Mouse (Mus musculus): Measurements from ENCODE around the gene Larp1.
"Not testable (repeated sequence)": the region's sequence is repeated elsewhere in the genome, so short reads cannot be mapped to it uniquely, and the experiment has no call there.

The Larp1 gene

GRCm38 (mm10) chr11:58028981-58029380 is 20.1 kb downstream of the Larp1 start:
- no peak for DNase-seq (ENCODE audit: low read depth)

GRCm38 (mm10) chr11:58029869-58030268 is 21.0 kb downstream of the Larp1 start:
- no peak for DNase-seq (ENCODE audit: low read depth)

GRCm38 (mm10) chr11:58031176-58031575 is 22.3 kb downstream of the Larp1 start:
- DNase-seq (ENCODE audit: low read depth) = no peak

GRCm38 (mm10) chr11:58033635-58034034 is 24.8 kb downstream of the Larp1 start:
- DNase-seq (ENCODE audit: low read depth) = no peak

GRCm38 (mm10) chr11:58039027-58039426 is 30.2 kb downstream of the Larp1 start:
- no peak for DNase-seq (ENCODE audit: low read depth)

GRCm38 (mm10) chr11:58042861-58043431 is 34.1 kb downstream of the Larp1 start:
- DNase-seq (ENCODE audit: low read depth) = no peak

- no peak for DNase-seq (ENCODE audit: low read depth)
Measured at GRCm38 (mm10) chr11:58046438-58046837, 37.6 kb downstream of the Larp1 start.

GRCm38 (mm10) chr11:58057455-58057854 is 48.6 kb downstream of the Larp1 start:
- DNase-seq (ENCODE audit: low read depth) = peak; percentile 47

- DNase-seq (ENCODE audit: low read depth) = not testable (repeated sequence)
Measured at GRCm38 (mm10) chr11:58059752-58060151, 50.9 kb downstream of the Larp1 start.

GRCm38 (mm10) chr11:58061218-58061617 is 52.4 kb downstream of the Larp1 start:
- DNase-seq (ENCODE audit: low read depth) = not testable (repeated sequence)

GRCm38 (mm10) chr11:58062586-58062985 is 53.7 kb downstream of the Larp1 start:
- no peak for DNase-seq (ENCODE audit: low read depth)

- no peak for DNase-seq (ENCODE audit: low read depth)
Measured at GRCm38 (mm10) chr11:58065025-58065424, 56.2 kb downstream of the Larp1 start.

- DNase-seq (ENCODE audit: low read depth) = no peak
Measured at GRCm38 (mm10) chr11:58072978-58073377, 64.1 kb downstream of the Larp1 start.

GRCm38 (mm10) chr11:58077270-58077669 is 68.4 kb downstream of the Larp1 start:
- DNase-seq (ENCODE audit: low read depth) = no peak

- DNase-seq (ENCODE audit: low read depth) = no peak
Measured at GRCm38 (mm10) chr11:58081716-58082115, 72.9 kb downstream of the Larp1 start.

- no peak for DNase-seq (ENCODE audit: low read depth)
Measured at GRCm38 (mm10) chr11:58092541-58092940, 83.7 kb downstream of the Larp1 start.

GRCm38 (mm10) chr11:58093021-58093528 is 84.2 kb downstream of the Larp1 start, which contains the start of gene Gm12248:
Gene Gm12248 (minus strand): TSS chr11:58093134.
- DNase-seq (ENCODE audit: low read depth) = no peak

- no peak for DNase-seq (ENCODE audit: low read depth)
Measured at GRCm38 (mm10) chr11:58094766-58095165, 85.9 kb downstream of the Larp1 start.

GRCm38 (mm10) chr11:58095561-58095960 is 86.7 kb downstream of the Larp1 start:
- no peak for DNase-seq (ENCODE audit: low read depth)

- no peak for DNase-seq (ENCODE audit: low read depth)
Measured at GRCm38 (mm10) chr11:58096160-58096559, 87.3 kb downstream of the Larp1 start.

GRCm38 (mm10) chr11:58096821-58097620 is 88.2 kb downstream of the Larp1 start:
- no peak for DNase-seq (ENCODE audit: low read depth)

- DNase-seq (ENCODE audit: low read depth) = no peak
Measured at GRCm38 (mm10) chr11:58097621-58098365, 88.9 kb downstream of the Larp1 start.

- DNase-seq (ENCODE audit: low read depth) = not testable (repeated sequence)
Measured at GRCm38 (mm10) chr11:58098366-58098720, 89.5 kb downstream of the Larp1 start.

Measured in c-Kit-positive CD71-positive TER-119-negative erythroid progenitor cells, embryonic 14.5 days (primary cell).